Mouse (Mus musculus): ENCODE results near the gene Ptprs. TPM values are rescaled to one million over a fixed set of nuclear protein-coding genes. Genes with fewer than 3 reads are reported as not detected.
"Not testable (repeated sequence)": the region's sequence is repeated elsewhere in the genome, so short reads cannot be mapped to it uniquely, and the experiment has no call there.

The Ptprs gene
- total and polyA plus RNA-seq, 3 experiments: 41.7 to 91.1 (median 47.5) TPM

DNA sequence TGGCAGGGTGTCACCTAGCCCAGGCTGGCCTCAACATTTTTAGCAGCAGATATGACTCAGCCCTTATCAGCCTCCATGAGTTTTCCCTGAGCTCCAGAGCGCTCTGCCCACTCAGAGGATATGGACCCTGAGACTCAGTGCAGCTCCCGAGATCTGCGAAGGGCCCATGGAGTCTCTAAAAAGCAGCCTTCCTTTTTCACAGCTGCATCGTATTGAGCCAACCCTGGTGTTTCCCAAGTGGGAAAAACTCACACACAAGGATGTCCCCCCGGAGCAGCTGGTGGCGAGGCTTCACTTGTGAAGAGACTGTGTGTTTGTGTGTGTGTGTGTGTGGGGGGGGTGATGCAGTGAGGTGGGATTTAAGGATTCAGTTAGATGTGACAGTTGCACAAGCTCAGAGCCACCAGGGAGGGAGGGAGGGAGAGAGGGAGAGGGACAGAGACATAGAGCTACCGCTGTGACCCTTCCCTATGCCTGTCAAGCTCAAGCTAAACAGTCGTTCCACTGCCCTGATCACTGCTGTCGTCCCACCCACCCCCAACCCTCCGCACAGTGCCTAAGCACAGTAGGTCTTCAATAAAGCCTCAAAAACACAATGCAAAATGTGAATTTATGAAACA is 32.8 kb upstream of the Ptprs start:
- Histone ChIP-seq H3K36me3 (ENCODE audit: control insufficient read depth, insufficient read depth, low read length) (no peaks in the 10 kb centered on the region), H3K4me1 (ENCODE audit: control insufficient read depth, insufficient read depth, low read length) (peaks cover 3% of the 10 kb centered on the region; the same call in 1 of the 2 replicates), H3K79me2 (replicated peaks; ENCODE audit: control insufficient read depth, insufficient read depth, low read length) (no peaks in the 10 kb centered on the region), H3K4me3 (no peak overlapping the region), H3K27ac (no peak overlapping the region), H3K27me3 (ENCODE audit: control insufficient read depth, insufficient read depth, low read length) (peaks cover 18% of the 10 kb centered on the region), H3K9ac (ENCODE audit: low read depth, low read length) (no peak overlapping the region)
- peak in 1 of 2 experiments; percentile 4 for DNase-seq
- 64% methylated on average over 10 of the region's 10 CpGs for WGBS
- intact Hi-C loops (cut with DNase I): no loop called here
- TF ChIP-seq EP300 (IDR thresholded peaks at IDR 0.05; ENCODE audit: insufficient read depth, low read depth, low read length): no peak
- TF ChIP-seq CTCF (IDR thresholded peaks at IDR 0.05): no peak
- no peak for TF ChIP-seq POLR2A (IDR thresholded peaks at IDR 0.05; ENCODE audit: insufficient read depth, low read depth, low read length)

DNA sequence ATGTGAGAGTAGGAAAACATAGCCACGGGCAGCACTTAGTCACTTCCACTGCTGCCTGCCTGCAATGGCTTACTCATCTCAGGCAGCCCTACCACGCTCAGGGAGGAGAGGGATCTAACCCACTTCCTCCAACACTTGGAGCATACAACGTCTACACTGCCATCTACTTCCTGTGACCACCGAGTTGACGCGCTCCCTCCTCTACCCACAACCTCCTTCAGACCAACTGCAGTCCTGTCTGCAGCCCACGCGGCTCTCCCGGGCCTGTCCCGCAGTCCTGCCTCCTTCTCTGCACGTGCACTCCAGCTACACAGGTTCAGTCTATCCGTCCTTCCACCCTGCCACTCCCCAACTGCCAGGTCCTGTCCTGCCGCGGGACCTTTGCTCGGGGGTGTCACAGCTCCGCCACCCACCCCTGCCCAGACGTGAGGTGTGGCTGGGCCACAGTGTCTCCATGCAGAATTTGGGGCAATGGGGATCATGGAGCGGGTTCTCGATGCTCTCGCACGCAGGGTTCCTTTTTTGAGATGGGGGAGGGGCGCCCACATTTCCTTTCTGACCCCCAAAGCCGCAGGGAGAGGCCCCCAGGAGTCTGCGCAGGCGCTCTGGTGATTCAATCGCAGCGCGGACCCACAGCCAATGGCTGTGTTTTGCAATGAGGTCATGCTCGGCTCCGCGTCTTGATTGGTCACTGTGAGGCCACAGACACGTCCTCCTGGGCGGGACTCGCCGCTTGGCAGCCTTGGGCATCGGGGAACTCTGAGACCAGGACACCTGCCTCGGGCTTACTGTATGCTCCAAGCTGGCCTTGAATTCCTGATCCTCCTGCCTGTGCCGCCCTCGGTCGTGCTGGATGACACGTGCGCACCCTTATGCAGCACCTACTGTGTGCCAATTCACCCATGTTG is 31.1 kb upstream of the Ptprs start:
- DNase-seq: peak; percentile 90 to 95
- H3K27ac ChIP-seq: peak overlapping the region; percentile 84
- intact Hi-C loops (cut with DNase I): no loop called here
- no peak for TF ChIP-seq POLR2A (IDR thresholded peaks at IDR 0.05; ENCODE audit: insufficient read depth, low read depth, low read length)
- TF ChIP-seq EP300 (IDR thresholded peaks at IDR 0.05; ENCODE audit: insufficient read depth, low read depth, low read length): no peak
- no peak for TF ChIP-seq CTCF (IDR thresholded peaks at IDR 0.05)
- peaks cover 3% of the 10 kb centered on the region; the same call in 1 of the 2 replicates for H3K4me1 ChIP-seq (ENCODE audit: control insufficient read depth, insufficient read depth, low read length)
- no peaks in the 10 kb centered on the region for H3K36me3 ChIP-seq (ENCODE audit: control insufficient read depth, insufficient read depth, low read length)
- peak overlapping the region; percentile 66 for H3K4me3 ChIP-seq
- under 1% methylated on average over 42 of the region's 42 CpGs for WGBS
- H3K27me3 ChIP-seq (ENCODE audit: control insufficient read depth, insufficient read depth, low read length): peaks cover 16% of the 10 kb centered on the region
- H3K79me2 ChIP-seq (replicated peaks; ENCODE audit: control insufficient read depth, insufficient read depth, low read length): no peaks in the 10 kb centered on the region
- H3K9ac ChIP-seq (ENCODE audit: low read depth, low read length): peak overlapping the region; percentile 81

DNA sequence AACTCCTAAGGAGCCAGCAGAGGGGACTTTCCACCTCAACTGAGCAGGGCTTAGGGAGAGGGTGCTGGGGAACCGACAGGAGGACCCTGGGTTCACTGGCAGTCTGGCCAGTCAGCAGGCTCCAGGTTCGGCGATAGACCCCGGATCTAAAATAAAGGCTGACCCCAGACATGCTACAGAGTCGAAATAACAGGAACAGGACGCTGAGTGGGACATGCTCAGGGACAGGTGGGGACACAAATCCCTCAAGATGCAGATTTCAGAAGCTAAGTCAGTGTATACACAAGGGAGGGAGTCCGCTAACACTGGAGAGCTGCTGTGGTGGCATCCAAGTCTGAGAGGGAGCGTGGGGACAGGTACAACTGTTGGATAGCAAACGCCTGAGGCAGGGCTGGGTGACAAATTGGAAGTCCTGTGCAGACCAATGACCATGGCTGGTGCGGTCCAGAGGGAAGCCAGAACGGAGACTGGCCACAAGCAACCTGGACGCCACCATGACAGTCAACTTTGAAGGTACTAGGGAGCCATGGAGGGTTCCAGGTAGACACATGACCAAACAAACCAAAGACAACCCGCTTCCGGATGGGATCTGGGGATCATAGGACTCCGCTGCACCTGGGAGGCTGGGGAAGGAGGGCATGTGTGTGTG is 30.3 kb upstream of the Ptprs start:
- peaks cover 3% of the 10 kb centered on the region; the same call in 1 of the 2 replicates for H3K4me1 ChIP-seq (ENCODE audit: control insufficient read depth, insufficient read depth, low read length)
- H3K36me3 ChIP-seq (ENCODE audit: control insufficient read depth, insufficient read depth, low read length): no peaks in the 10 kb centered on the region
- TF ChIP-seq CTCF (IDR thresholded peaks at IDR 0.05) (no peak), POLR2A (IDR thresholded peaks at IDR 0.05; ENCODE audit: insufficient read depth, low read depth, low read length) (no peak), EP300 (IDR thresholded peaks at IDR 0.05; ENCODE audit: insufficient read depth, low read depth, low read length) (no peak)
- H3K79me2 ChIP-seq (replicated peaks; ENCODE audit: control insufficient read depth, insufficient read depth, low read length): no peaks in the 10 kb centered on the region
- DNase-seq: no peak
- H3K27ac ChIP-seq: no peak overlapping the region
- no peak overlapping the region for H3K4me3 ChIP-seq
- H3K27me3 ChIP-seq (ENCODE audit: control insufficient read depth, insufficient read depth, low read length): peaks cover 11% of the 10 kb centered on the region
- 60% methylated on average over 15 of the region's 15 CpGs for WGBS
- intact Hi-C loops (cut with DNase I): no loop called here
- no peak overlapping the region; the same call in 1 of the 2 replicates for H3K9ac ChIP-seq (ENCODE audit: low read depth, low read length)

DNA sequence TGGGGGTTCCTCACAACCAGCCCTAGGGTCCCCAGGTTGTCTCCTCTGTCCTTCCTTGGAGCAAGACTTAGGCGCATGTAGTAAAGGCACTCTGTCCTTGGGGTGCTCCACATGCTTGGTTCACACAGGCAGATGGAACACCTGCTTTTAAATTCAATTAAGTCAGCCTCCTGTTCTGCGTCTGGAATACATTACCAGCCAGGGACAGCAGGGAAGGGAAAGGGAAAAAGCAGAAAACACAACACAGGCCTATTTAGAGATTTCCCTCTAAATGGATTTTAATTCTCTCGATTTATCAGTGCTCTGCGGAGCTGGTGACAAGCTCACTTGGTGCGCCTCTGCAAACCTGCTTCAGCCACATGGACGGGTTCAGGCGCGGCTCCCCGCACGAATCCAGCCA is 29.1 kb upstream of the Ptprs start:
- H3K36me3 ChIP-seq (ENCODE audit: control insufficient read depth, insufficient read depth, low read length): no peaks in the 10 kb centered on the region
- peaks cover 3% of the 10 kb centered on the region; the same call in 1 of the 2 replicates for H3K27me3 ChIP-seq (ENCODE audit: control insufficient read depth, insufficient read depth, low read length)
- no peak overlapping the region for H3K4me3 ChIP-seq
- no peak overlapping the region for H3K9ac ChIP-seq (ENCODE audit: low read depth, low read length)
- H3K4me1 ChIP-seq (ENCODE audit: control insufficient read depth, insufficient read depth, low read length): peaks cover 3% of the 10 kb centered on the region; the same call in 1 of the 2 replicates
- H3K79me2 ChIP-seq (replicated peaks; ENCODE audit: control insufficient read depth, insufficient read depth, low read length): no peaks in the 10 kb centered on the region
- 80% methylated on average over 10 of the region's 10 CpGs for WGBS
- TF ChIP-seq EP300 (IDR thresholded peaks at IDR 0.05; ENCODE audit: insufficient read depth, low read depth, low read length) (no peak), CTCF (IDR thresholded peaks at IDR 0.05) (no peak), POLR2A (IDR thresholded peaks at IDR 0.05; ENCODE audit: insufficient read depth, low read depth, low read length) (no peak)
- no peak overlapping the region for H3K27ac ChIP-seq
- intact Hi-C loops (cut with DNase I): no loop called here
- DNase-seq: no peak

DNA sequence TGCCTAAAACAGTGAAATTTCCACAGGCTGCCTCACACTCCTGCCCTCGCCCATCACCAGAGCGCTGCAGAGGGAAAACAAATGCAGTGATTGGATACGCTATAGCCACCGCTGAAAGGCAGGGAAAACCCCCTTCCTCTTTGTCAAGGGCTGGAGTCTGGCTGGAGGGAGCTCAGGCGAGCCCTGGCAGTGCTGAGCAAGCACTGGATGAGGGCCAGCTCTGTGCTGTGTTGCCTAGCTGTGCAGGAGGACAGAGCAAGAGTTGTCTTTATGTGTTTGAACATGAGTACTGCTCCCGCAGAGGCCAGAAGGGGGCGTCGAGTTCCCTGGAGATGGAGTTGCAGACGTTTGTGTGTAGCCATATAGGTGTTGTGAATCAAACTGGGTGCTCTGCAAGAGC is 26.2 kb upstream of the Ptprs start:
- no peak for TF ChIP-seq EP300 (IDR thresholded peaks at IDR 0.05; ENCODE audit: insufficient read depth, low read depth, low read length)
- no peak for TF ChIP-seq CTCF (IDR thresholded peaks at IDR 0.05)
- peak; percentile 43 to 45 for DNase-seq
- Histone ChIP-seq H3K36me3 (ENCODE audit: control insufficient read depth, insufficient read depth, low read length) (no peaks in the 10 kb centered on the region), H3K27ac (no peak overlapping the region), H3K79me2 (replicated peaks; ENCODE audit: control insufficient read depth, insufficient read depth, low read length) (no peaks in the 10 kb centered on the region), H3K4me1 (ENCODE audit: control insufficient read depth, insufficient read depth, low read length) (peaks cover 1% of the 10 kb centered on the region; the same call in 1 of the 2 replicates), H3K9ac (ENCODE audit: low read depth, low read length) (no peak overlapping the region), H3K27me3 (ENCODE audit: control insufficient read depth, insufficient read depth, low read length) (no peaks in the 10 kb centered on the region), H3K4me3 (no peak overlapping the region)
- intact Hi-C loops (cut with DNase I): no loop called here
- 23% methylated on average over 9 of the region's 9 CpGs for WGBS

DNA sequence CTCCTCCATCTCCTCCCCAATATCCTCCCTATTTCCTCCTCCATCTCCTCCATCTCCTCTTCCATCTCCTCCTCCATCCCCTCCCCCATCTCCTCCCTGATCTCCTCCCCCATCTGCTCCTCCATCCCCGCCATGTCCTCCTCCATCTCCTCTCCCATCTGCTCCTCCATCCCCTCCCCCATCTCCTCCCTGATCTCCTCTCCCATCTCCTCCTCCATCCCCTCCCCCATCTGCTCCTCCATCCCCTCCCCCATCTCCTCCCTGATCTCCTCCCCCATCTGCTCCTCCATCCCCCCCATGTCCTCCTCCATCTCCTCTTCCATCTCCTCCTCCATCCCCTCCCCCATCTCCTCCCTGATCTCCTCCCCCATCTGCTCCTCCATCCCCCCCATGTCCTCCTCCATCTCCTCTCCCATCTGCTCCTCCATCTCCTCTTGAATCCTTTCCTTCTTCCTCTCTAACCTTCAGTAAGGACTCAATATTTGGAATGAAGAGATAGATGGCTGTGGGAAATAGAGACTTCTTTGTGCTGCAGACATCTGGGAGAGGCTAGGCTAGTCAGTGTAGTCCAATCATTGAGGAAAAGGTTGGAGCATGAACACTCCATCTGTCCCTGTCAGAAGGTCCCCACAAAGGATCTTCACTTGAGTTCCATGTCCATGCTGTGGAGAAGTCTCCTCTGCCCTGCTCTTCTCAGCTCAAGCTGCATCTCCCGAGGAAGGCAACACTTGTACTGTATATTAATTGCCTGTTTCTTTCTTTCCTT is 25.5 kb upstream of the Ptprs start:
- H3K9ac ChIP-seq (ENCODE audit: low read depth, low read length); DNase-seq; H3K4me3 ChIP-seq; H3K36me3 ChIP-seq (ENCODE audit: control insufficient read depth, insufficient read depth, low read length); H3K79me2 ChIP-seq (replicated peaks; ENCODE audit: control insufficient read depth, insufficient read depth, low read length); H3K27me3 ChIP-seq (ENCODE audit: control insufficient read depth, insufficient read depth, low read length); H3K27ac ChIP-seq; H3K4me1 ChIP-seq (ENCODE audit: control insufficient read depth, insufficient read depth, low read length); intact Hi-C loops (cut with DNase I): not testable (repeated sequence)
- WGBS: 58% methylated on average over 2 of the region's 2 CpGs

Measured in heart, adult 2 months (tissue).